Mouse (Mus musculus) stomach, postnatal 0 days (tissue): Measurements from ENCODE around the gene Tmem201. TPM values are rescaled to one million over a fixed set of nuclear protein-coding genes. Genes with fewer than 3 reads are reported as not detected.

Source experiments
- ATAC-seq: fragments of 200-750 bp; cut with Nextera tagmentation; 2 replicates; pipeline ENCODE4 v1.8.0; 2017; ENCODE audit not compliant: low FRiP score, low TSS enrichment
- DNase-seq: peaks from one replicate; pipeline ENCODE4 v3.0.0-alpha.2; 2016; ENCODE audit warnings: low spot score
- H3K27ac ChIP-seq: fragments of 300-500 bp; sonication (generic); replicated peaks from 2 replicates; pipeline ENCODE4 v1.5.1; 2014; ENCODE audit warnings: mild to moderate bottlenecking, control low read depth
- H3K27me3 ChIP-seq: fragments of 300-500 bp; sonication (generic); 2 replicates; pipeline ENCODE4 v1.6.1; 2014; ENCODE audit warnings: low read length; ENCODE audit not compliant: control insufficient read depth, insufficient read depth
- H3K36me3 ChIP-seq: fragments of 300-500 bp; sonication (generic); 2 replicates; pipeline ENCODE4 v1.6.1; 2014; ENCODE audit warnings: low read length, mixed read lengths; ENCODE audit not compliant: control insufficient read depth, insufficient read depth
- H3K4me1 ChIP-seq: fragments of 300-500 bp; sonication (generic); replicated peaks from 2 replicates; pipeline ENCODE4 v1.6.1; 2014; ENCODE audit warnings: antibody characterized with exemption; ENCODE audit not compliant: control insufficient read depth, insufficient read depth
- H3K4me2 ChIP-seq: fragments of 300-500 bp; sonication (generic); replicated peaks from 2 replicates; pipeline ENCODE4 v1.6.1; 2014; ENCODE audit warnings: low read depth, mild to moderate bottlenecking, control low read depth, moderate library complexity
- H3K4me3 ChIP-seq: fragments of 300-500 bp; sonication (generic); 2 replicates; pipeline ENCODE4 v1.5.1; 2014; ENCODE audit warnings: low read depth, low read length, control low read depth
- H3K9ac ChIP-seq: fragments of 300-500 bp; sonication (generic); 2 replicates; pipeline ENCODE4 v1.6.1; 2014; ENCODE audit warnings: mild to moderate bottlenecking, low read length, control low read depth, mixed read lengths
- H3K9me3 ChIP-seq: fragments of 300-500 bp; sonication (generic); 2 replicates; pipeline ENCODE4 v1.6.1; 2016; ENCODE audit warnings: low read length; ENCODE audit not compliant: control insufficient read depth
- CTCF ChIP-seq: IDR thresholded peaks from 2 replicates; pipeline ENCODE4 v1.5.1; 2016; ENCODE audit warnings: antibody characterized with exemption, low read depth, mild to moderate bottlenecking, moderate library complexity
- EP300 ChIP-seq: optimal IDR thresholded peaks from 2 replicates; pipeline ENCODE3; 2016; ENCODE audit warnings: antibody characterized with exemption
- WGBS: fragments of 180-500 bp; shearing (Covaris S2); extraction: QIAGEN DNeasy Blood & Tissue Kit; methylation state at CpG from one replicate; pipeline ENCODE4 v1.1.7; 2014; 5-methylcytosine and 5-hydroxymethylcytosine counted together
- polyA plus RNA-seq: library from polyadenylated mRNA; unstranded; fragments of >200 nt; fragmentation: Nextera tagmentation; extraction: Ambion mirVana; gene quantifications from 2 replicates; pipeline ENCODE4 v1.2.1, GENCODE M21; 2015

The Tmem201 gene
- polyA plus RNA-seq, 1 experiment from 2014 or later, result 7.5 TPM

DNA sequence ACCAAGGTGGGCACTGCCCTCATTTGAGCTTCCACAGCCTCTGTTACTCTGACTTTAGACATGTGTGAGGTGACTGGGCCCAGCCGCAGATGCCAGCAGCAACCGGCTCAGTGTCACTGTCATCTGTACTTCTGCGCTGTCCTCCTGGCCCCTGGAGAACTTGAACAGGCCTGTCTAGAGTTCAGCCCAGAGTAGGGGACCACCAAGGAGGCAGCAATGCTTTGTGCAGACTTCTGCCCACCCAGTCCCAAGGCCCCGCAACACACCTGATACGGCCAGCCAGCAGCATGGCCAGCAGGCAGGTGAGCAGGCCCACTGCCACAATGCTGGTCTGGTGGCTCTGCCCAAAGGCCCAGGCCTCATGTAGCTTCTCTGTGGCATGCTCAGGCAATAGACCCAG, 10.2 kb downstream of the Tmem201 start:
- Histone ChIP-seq H3K4me3 (no peak overlapping the region), H3K9ac (no peak overlapping the region), H3K27me3 (no peaks in the 10 kb centered on the region), H3K9me3 (no peaks in the 10 kb centered on the region), H3K4me1 (no peaks in the 10 kb centered on the region), H3K4me2 (no peak overlapping the region), H3K36me3 (peaks cover 22% of the 10 kb centered on the region), H3K27ac (no peak overlapping the region)
- no peak for TF ChIP-seq EP300
- no peak for TF ChIP-seq CTCF
- WGBS, result 96% methylated on average over 5 of the region's 5 CpGs
- DNase-seq (no peak), ATAC-seq (no peak)

GRCm38 (mm10) chr4:149725661-149726350, 12.0 kb downstream of the Tmem201 start:
- H3K9ac ChIP-seq, result no peak overlapping the region
- ATAC-seq, result no peak; the same call in 1 of the 2 replicates
- TF ChIP-seq EP300 (no peak), CTCF (peak; percentile 80)
- no peak overlapping the region for H3K4me3 ChIP-seq
- H3K27ac ChIP-seq, result no peak overlapping the region
- DNase-seq, result peak; percentile 83
- no peaks in the 10 kb centered on the region for H3K27me3 ChIP-seq
- 59% methylated on average over 15 of the region's 15 CpGs for WGBS
- peaks cover 24% of the 10 kb centered on the region for H3K36me3 ChIP-seq
- no peaks in the 10 kb centered on the region for H3K9me3 ChIP-seq
- no peak overlapping the region for H3K4me2 ChIP-seq
- H3K4me1 ChIP-seq, result no peaks in the 10 kb centered on the region

- Histone ChIP-seq H3K4me3 (no peak overlapping the region), H3K27ac (no peak overlapping the region), H3K36me3 (peaks cover 24% of the 10 kb centered on the region), H3K9me3 (no peaks in the 10 kb centered on the region), H3K4me2 (no peak overlapping the region), H3K27me3 (no peaks in the 10 kb centered on the region), H3K9ac (no peak overlapping the region), H3K4me1 (no peaks in the 10 kb centered on the region)
- 88% methylated on average over 17 of the region's 17 CpGs for WGBS
- DNase-seq (no peak), ATAC-seq (no peak)
- TF ChIP-seq EP300, result no peak
- no peak for TF ChIP-seq CTCF
These were observed 12.9 kb downstream of the Tmem201 start for GRCm38 (mm10) chr4:149724916-149725470.

DNA sequence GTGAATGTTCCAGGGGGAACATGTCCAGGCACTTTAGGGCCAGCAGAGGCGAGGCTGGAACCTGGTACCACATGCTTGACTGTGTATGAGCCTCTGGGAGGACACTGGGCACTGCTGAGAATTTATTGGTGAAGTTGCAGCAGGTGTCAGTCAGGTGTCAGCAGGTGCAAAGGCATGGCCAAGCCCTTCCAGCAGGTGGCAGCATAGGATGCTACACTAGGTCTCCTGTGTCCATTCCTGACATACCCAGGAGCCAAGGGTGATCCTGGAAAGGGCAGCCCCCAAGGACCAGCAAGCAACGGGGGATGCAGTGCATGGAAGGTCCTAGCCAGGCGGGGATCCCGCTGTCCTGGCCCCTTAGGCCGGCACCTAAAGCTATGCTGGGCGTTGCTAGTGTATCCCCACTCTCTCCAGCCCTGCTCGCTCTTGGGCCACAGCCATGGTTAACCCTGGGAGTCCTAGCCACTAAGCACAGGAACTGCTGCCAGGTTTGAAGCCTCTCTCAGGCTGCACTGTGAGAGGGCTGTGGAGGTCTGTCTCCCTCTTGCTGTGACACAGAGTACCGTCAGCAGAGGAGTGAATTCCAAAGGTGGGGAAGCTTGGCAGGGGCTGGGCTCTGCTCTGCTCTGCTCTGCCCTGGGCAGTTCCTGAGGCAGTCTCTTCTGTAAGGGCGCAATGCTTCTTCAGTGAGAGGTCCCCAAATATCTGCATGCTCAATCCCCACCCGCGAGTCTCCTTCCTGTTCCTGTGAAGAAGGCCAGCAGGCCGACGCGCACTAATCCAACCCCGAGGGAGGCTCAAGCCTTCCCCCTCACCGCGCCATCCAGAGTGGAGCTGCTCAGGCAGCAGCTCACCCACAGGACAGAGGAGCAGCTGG, 13.8 kb downstream of the Tmem201 start:
- no peaks in the 10 kb centered on the region for H3K9me3 ChIP-seq
- H3K4me3 ChIP-seq, result no peak overlapping the region
- DNase-seq, result peak; percentile 82
- WGBS, result 65% methylated on average over 17 of the region's 17 CpGs
- H3K27me3 ChIP-seq, result no peaks in the 10 kb centered on the region
- no peak overlapping the region for H3K27ac ChIP-seq
- no peaks in the 10 kb centered on the region for H3K4me1 ChIP-seq
- peak; percentile 53 for ATAC-seq
- peaks cover 20% of the 10 kb centered on the region for H3K36me3 ChIP-seq
- H3K4me2 ChIP-seq, result no peak overlapping the region
- H3K9ac ChIP-seq, result no peak overlapping the region
- TF ChIP-seq CTCF, result peak; percentile 74
- no peak for TF ChIP-seq EP300

GRCm38 (mm10) chr4:149723021-149723390, 14.8 kb downstream of the Tmem201 start:
- no peak for DNase-seq
- TF ChIP-seq CTCF (no peak), EP300 (no peak)
- no peak overlapping the region for H3K4me2 ChIP-seq
- no peak overlapping the region for H3K4me3 ChIP-seq
- no peak for ATAC-seq
- H3K27me3 ChIP-seq, result no peaks in the 10 kb centered on the region
- no peak overlapping the region for H3K27ac ChIP-seq
- no peak overlapping the region for H3K9ac ChIP-seq
- H3K9me3 ChIP-seq, result no peaks in the 10 kb centered on the region
- no peaks in the 10 kb centered on the region for H3K4me1 ChIP-seq
- 90% methylated on average over 12 of the region's 12 CpGs for WGBS
- H3K36me3 ChIP-seq, result peaks cover 18% of the 10 kb centered on the region
